ENCODE assay signal across 14 mouse cellular contexts in the genomic region with DNA sequence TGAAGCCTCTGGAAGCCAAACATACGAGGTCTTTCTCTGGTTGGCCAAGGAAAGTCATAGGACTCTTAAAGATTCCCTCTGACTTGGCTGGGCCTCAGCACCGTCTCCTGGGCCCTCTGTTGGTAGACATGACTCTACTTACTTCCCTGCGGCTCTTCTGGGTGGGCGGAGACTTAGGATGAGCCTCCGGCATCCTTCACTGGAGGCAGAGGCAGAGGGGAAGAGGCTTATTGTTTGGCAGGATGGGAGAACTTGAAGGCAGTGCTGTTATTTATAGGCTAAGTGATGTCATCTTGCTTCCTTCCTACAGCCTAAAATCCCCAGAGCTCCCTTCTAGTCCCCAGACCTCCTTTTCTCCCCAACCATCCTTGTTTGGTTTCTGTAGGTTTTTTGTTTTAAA. TPM values are rescaled to one million over a fixed set of nuclear protein-coding genes. Genes with fewer than 3 reads are reported as not detected.
DNase-seq lines count a peak whose midpoint lies in the region; ATAC-seq and TF ChIP-seq lines count a peak whose summit lies in the region.
"Had no signal": no experiment of that assay in that cellular context is flagged by ENCODE, and none has a peak within 500 bp of the region (broad histone marks: within the 10 kb centered on the region; RNA-seq: fewer than 3 reads in every experiment).

No protein-coding gene starts in this region.

- H3K9me3 ChIP-seq in heart, embryonic 12.5 days (replicated peaks): no peaks in the 10 kb centered on the region
- H3K9me3 ChIP-seq in lung, postnatal 0 days (ENCODE audit: low read length): no peaks in the 10 kb centered on the region
- H3K9me3 ChIP-seq in forebrain, postnatal 0 days (ENCODE audit: low read length): no peaks in the 10 kb centered on the region
- H3K9me3 ChIP-seq: embryonic facial prominence, embryonic 15.5 days; hindbrain, embryonic 13.5 days had no signal

- H3K4me2 ChIP-seq in heart, embryonic 12.5 days: no peak overlapping the region
- H3K4me2 ChIP-seq in lung, postnatal 0 days (replicated peaks; ENCODE audit: low read depth, low read length): no peak overlapping the region
- H3K4me2 ChIP-seq in forebrain, postnatal 0 days (ENCODE audit: low read depth): no peak overlapping the region
- H3K4me2 ChIP-seq: embryonic facial prominence, embryonic 15.5 days; hindbrain, embryonic 13.5 days had no signal

- peaks cover 16% of the 10 kb centered on the region for H3K4me1 ChIP-seq in heart, adult 2 months (ENCODE audit: control insufficient read depth, insufficient read depth, low read length)
- peaks cover 15% of the 10 kb centered on the region for H3K4me1 ChIP-seq in heart, embryonic 12.5 days (replicated peaks)
- peaks cover 8% of the 10 kb centered on the region for H3K4me1 ChIP-seq in lung, postnatal 0 days (ENCODE audit: insufficient read depth, low read depth, low read length)
- peaks cover 8% of the 10 kb centered on the region for H3K4me1 ChIP-seq in lung, adult 2 months (ENCODE audit: control insufficient read depth, insufficient read depth, low read length)
- H3K4me1 ChIP-seq in forebrain, postnatal 0 days (ENCODE audit: insufficient read depth): no peaks in the 10 kb centered on the region

- TF ChIP-seq POLR2A in heart, adult 2 months (IDR thresholded peaks at IDR 0.05; ENCODE audit: insufficient read depth, low read depth, low read length): 0 out of 2 replicates have a peak, but pooled peaks have one; percentile 46
- no peak for TF ChIP-seq POLR2A in lung, adult 2 months (IDR thresholded peaks at IDR 0.05; ENCODE audit: borderline replicate concordance, extremely low read depth, low read depth, low read length)

- no peak for TF ChIP-seq EP300 in heart, adult 2 months (IDR thresholded peaks at IDR 0.05; ENCODE audit: insufficient read depth, low read depth, low read length)
- TF ChIP-seq EP300 in lung, postnatal 0 days (IDR thresholded peaks at IDR 0.05): no peak

- TF ChIP-seq CTCF in heart, adult 2 months (IDR thresholded peaks at IDR 0.05): peak; percentile 53
- no peak for TF ChIP-seq CTCF in lung, postnatal 0 days (IDR thresholded peaks at IDR 0.05)
- TF ChIP-seq CTCF in lung, adult 2 months (IDR thresholded peaks at IDR 0.05; ENCODE audit: insufficient read depth, low read length): no peak
- no peak for TF ChIP-seq CTCF in forebrain, postnatal 0 days (IDR thresholded peaks at IDR 0.05; ENCODE audit: low read depth)

- 34% methylated on average over 5 of the region's 5 CpGs for WGBS in heart, adult 2 months
- 41% methylated on average over 5 of the region's 5 CpGs for WGBS in heart, embryonic 12.5 days
- 30% methylated on average over 5 of the region's 5 CpGs for WGBS in lung, postnatal 0 days
- WGBS in lung, adult 2 months: 46% methylated on average over 5 of the region's 5 CpGs
- 57% methylated on average over 5 of the region's 5 CpGs for WGBS in forebrain, postnatal 0 days

- H3K9ac ChIP-seq in heart, adult 2 months (ENCODE audit: low read depth, low read length): no peak overlapping the region
- no peak overlapping the region for H3K9ac ChIP-seq in heart, embryonic 12.5 days
- no peak overlapping the region for H3K9ac ChIP-seq in lung, postnatal 0 days (replicated peaks; ENCODE audit: low read depth)
- no peak overlapping the region for H3K9ac ChIP-seq in forebrain, postnatal 0 days
- H3K9ac ChIP-seq: embryonic facial prominence, embryonic 15.5 days; hindbrain, embryonic 13.5 days; liver, embryonic 14.5 days had no signal

- peak in 1 of 2 experiments; percentile 54 for DNase-seq in heart, adult 2 months
- peak; percentile 40 for DNase-seq in lung, postnatal 0 days (ENCODE audit: low spot score)
- DNase-seq in lung, adult 2 months: no peak
- DNase-seq in kidney, postnatal 10 days: peak; percentile 39
- no peak for DNase-seq in forebrain, postnatal 0 days
- DNase-seq in adrenal gland, adult 2 months: no peak
- no peak for DNase-seq in layer of hippocampus, postnatal 10 days (ENCODE audit: low spot score in 2 of 2)
- DNase-seq: gastrocnemius, postnatal 25 days; right cerebral cortex, postnatal 25 days had no signal

- H3K27me3 ChIP-seq in heart, adult 2 months (ENCODE audit: control insufficient read depth, insufficient read depth, low read length): no peaks in the 10 kb centered on the region
- H3K27me3 ChIP-seq in heart, embryonic 12.5 days (replicated peaks): no peaks in the 10 kb centered on the region
- no peaks in the 10 kb centered on the region for H3K27me3 ChIP-seq in lung, postnatal 0 days (replicated peaks; ENCODE audit: insufficient read depth, low read length)
- H3K27me3 ChIP-seq in forebrain, postnatal 0 days (ENCODE audit: insufficient read depth, low read length): no peaks in the 10 kb centered on the region
- H3K27me3 ChIP-seq: embryonic facial prominence, embryonic 15.5 days; hindbrain, embryonic 13.5 days had no signal

- peak overlapping the region; percentile 86 for H3K27ac ChIP-seq in heart, adult 2 months
- no peak overlapping the region for H3K27ac ChIP-seq in heart, embryonic 12.5 days (ENCODE audit: poor library complexity, severe bottlenecking)
- H3K27ac ChIP-seq in lung, postnatal 0 days (ENCODE audit: low read length): no peak overlapping the region
- no peak overlapping the region for H3K27ac ChIP-seq in forebrain, postnatal 0 days (ENCODE audit: low read depth, low read length)
- H3K27ac ChIP-seq: hindbrain, embryonic 13.5 days; liver, embryonic 14.5 days had no signal

- H3K79me2 ChIP-seq in heart, adult 2 months (replicated peaks; ENCODE audit: control insufficient read depth, insufficient read depth, low read length): no peaks in the 10 kb centered on the region

- ATAC-seq in heart, embryonic 12.5 days (ENCODE audit: insufficient number of reproducible peaks, low FRiP score): no peak
- ATAC-seq in lung, postnatal 0 days: peak; percentile 34
- no peak for ATAC-seq in forebrain, postnatal 0 days
- ATAC-seq: forebrain, embryonic 14.5 days had no signal

- no peak overlapping the region for H3K4me3 ChIP-seq in heart, adult 2 months
- no peak overlapping the region for H3K4me3 ChIP-seq in heart, embryonic 12.5 days
- no peak overlapping the region for H3K4me3 ChIP-seq in lung, postnatal 0 days (ENCODE audit: low read depth, low read length)
- no peak overlapping the region for H3K4me3 ChIP-seq in lung, adult 2 months (replicated peaks; ENCODE audit: extremely low read depth, low read depth, low read length)
- no peak overlapping the region for H3K4me3 ChIP-seq in forebrain, postnatal 0 days (ENCODE audit: low read depth, low read length)
- H3K4me3 ChIP-seq: embryonic facial prominence, embryonic 15.5 days; hindbrain, embryonic 13.5 days had no signal

- intact Hi-C loops in heart, adult 2 months (cut with DNase I): loop anchor here (2.0 kb wide), 2 partner anchors 14 to 40 kb away; no protein-coding TSS in a partner anchor

- H3K36me3 ChIP-seq in heart, adult 2 months (ENCODE audit: control insufficient read depth, insufficient read depth, low read length): no peaks in the 10 kb centered on the region; the same call in 1 of the 2 replicates
- H3K36me3 ChIP-seq in heart, embryonic 12.5 days: no peaks in the 10 kb centered on the region
- no peaks in the 10 kb centered on the region for H3K36me3 ChIP-seq in lung, postnatal 0 days (ENCODE audit: insufficient read depth, low read length)
- H3K36me3 ChIP-seq in forebrain, postnatal 0 days (ENCODE audit: insufficient read depth): no peaks in the 10 kb centered on the region
- H3K36me3 ChIP-seq: embryonic facial prominence, embryonic 15.5 days; hindbrain, embryonic 13.5 days had no signal

RNA-seq across cellular contexts. Expression of a gene that starts 40.8 kb away (rescaled TPM):
- total RNA-seq in heart, adult 2 months (2021): 10 to 100 TPM; 11.5 to 16.3 TPM
- 15.6 and 25.8 TPM in 2 replicates for polyA plus RNA-seq in heart, adult 2 months (2012; rRNA removed)
- polyA plus RNA-seq in heart, embryonic 12.5 days (2016; fragmentation: Nextera tagmentation; extraction: Ambion mirVana): 38.3 and 40.0 TPM in 2 replicates
- polyA plus RNA-seq in lung, postnatal 0 days (2015; fragmentation: Nextera tagmentation; extraction: Ambion mirVana): 43.3 and 50.3 TPM in 2 replicates
- 21.3 and 27.5 TPM in 2 replicates for polyA plus RNA-seq in lung, adult 2 months (2012; rRNA removed)
- total RNA-seq in forebrain, postnatal 0 days (2014; rRNA removed): 91.9 and 101 TPM in 2 replicates
- polyA plus RNA-seq in forebrain, postnatal 0 days (2015; fragmentation: Nextera tagmentation; extraction: Ambion mirVana): 87.3 and 88.6 TPM in 2 replicates
- 10 to 100 TPM; 16.3 to 17.7 TPM for total RNA-seq in adrenal gland, adult 2 months (2021)
- polyA plus RNA-seq in adrenal gland, adult 2 months (2012; rRNA removed): 10.9 and 12.5 TPM in 2 replicates
- total RNA-seq in layer of hippocampus, postnatal 10 days (2021): 10 to 100 TPM; 36.2 to 37.7 TPM

RNA-seq across cellular contexts. Expression of a gene that starts 41.0 kb away (rescaled TPM):
- total RNA-seq in heart, adult 2 months (2021): 1 to 10 TPM; 2.8 to 3.1 TPM
- polyA plus RNA-seq in heart, adult 2 months (2012; rRNA removed): 0.73 and 2.0 TPM in 2 replicates
- 4.9 and 5.0 TPM in 2 replicates for polyA plus RNA-seq in heart, embryonic 12.5 days (2016; fragmentation: Nextera tagmentation; extraction: Ambion mirVana)
- polyA plus RNA-seq in lung, postnatal 0 days (2015; fragmentation: Nextera tagmentation; extraction: Ambion mirVana): 8.5 and 9.5 TPM in 2 replicates
- polyA plus RNA-seq in lung, adult 2 months (2012; rRNA removed): 3.9 and 5.4 TPM in 2 replicates
- 0.43 and 1.5 TPM in 2 replicates for total RNA-seq in forebrain, postnatal 0 days (2014; rRNA removed)
- polyA plus RNA-seq in forebrain, postnatal 0 days (2015; fragmentation: Nextera tagmentation; extraction: Ambion mirVana): 8.2 and 8.9 TPM in 2 replicates
- 1 to 10 TPM; 3.0 to 3.1 TPM for total RNA-seq in adrenal gland, adult 2 months (2021)
- polyA plus RNA-seq in adrenal gland, adult 2 months (2012; rRNA removed): 5.7 and 10.2 TPM in 2 replicates
- 1 to 10 TPM; 3.2 to 4.5 TPM for total RNA-seq in layer of hippocampus, postnatal 10 days (2021)

Comparison
In these comparisons a context has a peak if more than half of its experiments do, and no peak if none do; other contexts are left out.
1. DNase-seq: peak in lung, postnatal 0 days (single experiment) and kidney, postnatal 10 days (single experiment); none in lung, adult 2 months (single experiment), forebrain, postnatal 0 days (single experiment), adrenal gland, adult 2 months (single experiment) and layer of hippocampus, postnatal 10 days (0 of 2).